Mouse (Mus musculus): Measurements from ENCODE around the gene Gm20431. TPM values are rescaled to one million over a fixed set of nuclear protein-coding genes. Genes with fewer than 3 reads are reported as not detected.
"Not testable (repeated sequence)": the region's sequence is repeated elsewhere in the genome, so short reads cannot be mapped to it uniquely, and the experiment has no call there.

The Gm20431 gene
- polyA plus RNA-seq, 1 experiment from 2014 or later, result 5.4 TPM

GRCm38 (mm10) chr2:167624368-167625075 lies 36.8 kb downstream of the Gm20431 start:
- no peak overlapping the region for H3K27ac ChIP-seq (ENCODE audit: low read depth, low read length)
- DNase-seq (ENCODE audit: low spot score), result no peak
- peaks cover 6% of the 10 kb centered on the region for H3K4me1 ChIP-seq (ENCODE audit: control insufficient read depth, insufficient read depth, low read length)
- WGBS, result 87% methylated on average over 5 of the region's 6 CpGs
- no peak overlapping the region for H3K4me2 ChIP-seq (ENCODE audit: low read length)
- 0 out of 2 replicates have a peak, but pooled peaks cover 6% of the 10 kb centered on the region for H3K36me3 ChIP-seq (ENCODE audit: control insufficient read depth, insufficient read depth, low read length)
- H3K27me3 ChIP-seq (replicated peaks; ENCODE audit: control insufficient read depth, insufficient read depth, low read length), result no peaks in the 10 kb centered on the region
- no peak overlapping the region for H3K9ac ChIP-seq (ENCODE audit: low read length)
- no peaks in the 10 kb centered on the region for H3K9me3 ChIP-seq (replicated peaks; ENCODE audit: control insufficient read depth, low read length)
- no peak overlapping the region for H3K4me3 ChIP-seq (ENCODE audit: low read depth, low read length)
- ATAC-seq, result no peak

- Histone ChIP-seq H3K4me3 (ENCODE audit: low read depth, low read length) (no peak overlapping the region), H3K27ac (ENCODE audit: low read depth, low read length) (no peak overlapping the region), H3K36me3 (ENCODE audit: control insufficient read depth, insufficient read depth, low read length) (0 out of 2 replicates have a peak, but pooled peaks cover 6% of the 10 kb centered on the region), H3K9me3 (replicated peaks; ENCODE audit: control insufficient read depth, low read length) (no peaks in the 10 kb centered on the region), H3K27me3 (replicated peaks; ENCODE audit: control insufficient read depth, insufficient read depth, low read length) (no peaks in the 10 kb centered on the region), H3K4me2 (ENCODE audit: low read length) (no peak overlapping the region), H3K9ac (ENCODE audit: low read length) (no peak overlapping the region), H3K4me1 (ENCODE audit: control insufficient read depth, insufficient read depth, low read length) (no peaks in the 10 kb centered on the region)
- WGBS, result 86% methylated on average over 5 of the region's 5 CpGs
- ATAC-seq, result no peak
- DNase-seq (ENCODE audit: low spot score), result no peak
These were observed 38.3 kb downstream of the Gm20431 start for GRCm38 (mm10) chr2:167622965-167623364.

DNA sequence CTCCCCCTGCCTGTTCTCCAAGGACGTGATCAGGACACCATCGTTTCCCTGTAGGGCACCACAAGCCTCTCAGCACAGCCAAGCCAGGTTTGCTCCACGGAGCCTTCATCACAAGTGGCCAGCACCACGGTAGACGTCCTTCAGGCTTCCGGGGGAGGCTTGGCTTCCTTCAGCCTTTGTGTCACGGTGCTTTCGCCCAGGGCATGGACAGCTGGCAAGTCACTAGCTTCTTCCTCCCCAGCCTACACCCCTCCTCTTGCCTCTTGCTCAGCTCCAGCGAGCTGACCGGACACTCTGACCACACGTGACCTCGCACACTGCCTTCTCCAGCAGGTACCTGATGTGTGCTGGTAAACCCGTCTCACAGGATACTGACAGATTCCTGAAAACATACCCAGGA lies 38.9 kb downstream of the Gm20431 start:
- Histone ChIP-seq H3K4me1 (ENCODE audit: control insufficient read depth, insufficient read depth, low read length) (no peaks in the 10 kb centered on the region), H3K36me3 (ENCODE audit: control insufficient read depth, insufficient read depth, low read length) (peaks cover 7% of the 10 kb centered on the region), H3K4me3 (ENCODE audit: low read depth, low read length) (no peak overlapping the region), H3K27me3 (replicated peaks; ENCODE audit: control insufficient read depth, insufficient read depth, low read length) (no peaks in the 10 kb centered on the region), H3K27ac (ENCODE audit: low read depth, low read length) (no peak overlapping the region), H3K9ac (ENCODE audit: low read length) (no peak overlapping the region), H3K4me2 (ENCODE audit: low read length) (no peak overlapping the region), H3K9me3 (replicated peaks; ENCODE audit: control insufficient read depth, low read length) (no peaks in the 10 kb centered on the region)
- WGBS, result 89% methylated on average over 13 of the region's 13 CpGs
- ATAC-seq (no peak), DNase-seq (ENCODE audit: low spot score) (no peak)

DNA sequence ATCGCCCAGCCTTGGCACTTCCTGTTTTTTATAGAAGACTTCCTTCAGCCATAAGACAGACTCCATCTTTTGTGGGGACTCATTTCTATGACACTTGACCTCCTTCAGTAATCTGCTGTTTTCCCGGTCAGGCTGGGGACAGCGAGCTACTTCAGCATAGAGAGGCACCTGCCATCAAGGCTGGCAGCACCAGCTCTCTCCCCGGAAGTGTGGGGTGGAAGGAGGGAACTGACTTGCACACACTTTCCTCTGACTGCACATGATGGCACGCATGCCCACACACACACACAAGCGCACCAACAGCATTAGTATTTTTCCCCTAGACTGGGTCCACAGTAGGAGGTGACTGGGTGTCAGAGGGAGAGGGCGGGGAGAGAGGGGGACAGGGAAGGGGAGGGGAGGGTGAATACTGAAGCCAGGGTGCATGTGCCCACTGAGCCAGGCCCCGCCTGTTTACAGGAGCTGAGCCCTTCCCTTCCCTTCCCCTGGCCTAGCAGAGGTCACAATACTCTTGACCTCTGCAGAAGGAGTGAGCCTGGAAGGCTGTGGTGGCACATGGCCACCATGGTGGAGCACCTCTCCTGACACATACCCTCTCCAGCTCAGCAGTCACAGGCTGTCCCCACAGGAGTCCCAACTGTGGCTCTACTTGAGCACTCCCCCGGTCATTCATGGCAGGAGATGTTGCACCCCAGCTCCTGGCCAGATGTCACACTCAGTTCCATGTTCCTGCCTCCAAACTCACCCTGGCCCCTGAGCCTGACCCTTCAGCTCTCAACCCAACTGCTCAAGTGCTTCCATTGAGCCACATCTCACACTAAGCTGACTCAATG lies 39.8 kb downstream of the Gm20431 start:
- no peaks in the 10 kb centered on the region for H3K9me3 ChIP-seq (replicated peaks; ENCODE audit: control insufficient read depth, low read length)
- H3K4me1 ChIP-seq (ENCODE audit: control insufficient read depth, insufficient read depth, low read length), result no peaks in the 10 kb centered on the region
- H3K36me3 ChIP-seq (ENCODE audit: control insufficient read depth, insufficient read depth, low read length), result peaks cover 16% of the 10 kb centered on the region
- no peak overlapping the region for H3K4me3 ChIP-seq (ENCODE audit: low read depth, low read length)
- no peak for ATAC-seq
- no peak overlapping the region for H3K27ac ChIP-seq (ENCODE audit: low read depth, low read length)
- no peak for DNase-seq (ENCODE audit: low spot score)
- H3K4me2 ChIP-seq (ENCODE audit: low read length), result no peak overlapping the region
- WGBS, result 84% methylated on average over 9 of the region's 9 CpGs
- H3K27me3 ChIP-seq (replicated peaks; ENCODE audit: control insufficient read depth, insufficient read depth, low read length), result no peaks in the 10 kb centered on the region
- H3K9ac ChIP-seq (ENCODE audit: low read length), result no peak overlapping the region

DNA sequence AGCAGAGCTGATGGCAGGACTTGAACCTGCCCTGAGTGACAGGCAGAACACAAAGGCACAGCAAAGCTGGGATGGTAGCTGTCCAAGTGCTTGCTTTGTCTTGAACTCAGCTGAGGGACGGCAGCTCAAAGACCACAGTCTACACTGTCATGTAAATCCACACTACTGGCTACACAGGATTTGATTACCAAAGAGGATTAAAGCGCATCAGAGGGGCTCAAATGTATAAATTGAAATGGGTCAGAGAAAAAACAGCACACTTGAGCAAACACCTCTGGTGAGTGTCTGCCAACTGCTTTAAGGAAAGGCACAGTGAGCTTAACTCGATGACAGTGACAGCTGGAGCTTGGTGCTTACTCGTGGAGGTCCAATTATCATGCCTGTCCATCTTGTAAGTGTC lies 43.8 kb downstream of the Gm20431 start:
- H3K9me3 ChIP-seq (replicated peaks; ENCODE audit: control insufficient read depth, low read length), result no peaks in the 10 kb centered on the region
- H3K4me3 ChIP-seq (ENCODE audit: low read depth, low read length), result no peak overlapping the region
- 73% methylated on average over 4 of the region's 4 CpGs for WGBS
- no peak overlapping the region for H3K27ac ChIP-seq (ENCODE audit: low read depth, low read length)
- H3K27me3 ChIP-seq (replicated peaks; ENCODE audit: control insufficient read depth, insufficient read depth, low read length), result no peaks in the 10 kb centered on the region
- DNase-seq (ENCODE audit: low spot score), result no peak
- H3K9ac ChIP-seq (ENCODE audit: low read length), result no peak overlapping the region
- peaks cover 48% of the 10 kb centered on the region for H3K36me3 ChIP-seq (ENCODE audit: control insufficient read depth, insufficient read depth, low read length)
- H3K4me2 ChIP-seq (ENCODE audit: low read length), result no peak overlapping the region
- H3K4me1 ChIP-seq (ENCODE audit: control insufficient read depth, insufficient read depth, low read length), result no peaks in the 10 kb centered on the region
- no peak for ATAC-seq

DNA sequence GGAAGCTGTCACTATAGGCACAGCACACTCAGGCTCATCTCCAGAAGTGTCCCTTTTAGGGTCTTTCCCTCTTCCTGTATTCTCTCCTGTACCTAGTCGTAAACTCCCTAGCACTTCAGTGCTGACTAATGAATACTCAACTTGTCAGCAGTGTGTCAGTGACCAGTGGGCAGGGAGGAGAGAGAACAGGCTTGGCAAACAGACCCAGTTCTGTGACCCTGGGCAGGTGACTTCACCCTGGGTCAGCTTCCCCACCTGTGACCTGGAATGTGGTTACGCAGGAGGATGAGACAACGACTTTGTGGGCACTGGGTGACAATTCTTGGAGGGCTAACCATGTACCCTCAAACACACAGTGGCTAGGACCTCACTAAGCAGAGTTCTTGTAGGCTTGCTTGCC lies 44.3 kb downstream of the Gm20431 start:
- H3K4me3 ChIP-seq (ENCODE audit: low read depth, low read length), result no peak overlapping the region
- H3K27me3 ChIP-seq (replicated peaks; ENCODE audit: control insufficient read depth, insufficient read depth, low read length), result no peaks in the 10 kb centered on the region
- no peak overlapping the region for H3K27ac ChIP-seq (ENCODE audit: low read depth, low read length)
- ATAC-seq (no peak), DNase-seq (ENCODE audit: low spot score) (no peak)
- no peaks in the 10 kb centered on the region for H3K9me3 ChIP-seq (replicated peaks; ENCODE audit: control insufficient read depth, low read length)
- H3K4me2 ChIP-seq (ENCODE audit: low read length), result no peak overlapping the region
- WGBS, result 96% methylated on average over 3 of the region's 3 CpGs
- peaks cover 52% of the 10 kb centered on the region for H3K36me3 ChIP-seq (ENCODE audit: control insufficient read depth, insufficient read depth, low read length)
- H3K9ac ChIP-seq (ENCODE audit: low read length), result no peak overlapping the region
- H3K4me1 ChIP-seq (ENCODE audit: control insufficient read depth, insufficient read depth, low read length), result no peaks in the 10 kb centered on the region

DNA sequence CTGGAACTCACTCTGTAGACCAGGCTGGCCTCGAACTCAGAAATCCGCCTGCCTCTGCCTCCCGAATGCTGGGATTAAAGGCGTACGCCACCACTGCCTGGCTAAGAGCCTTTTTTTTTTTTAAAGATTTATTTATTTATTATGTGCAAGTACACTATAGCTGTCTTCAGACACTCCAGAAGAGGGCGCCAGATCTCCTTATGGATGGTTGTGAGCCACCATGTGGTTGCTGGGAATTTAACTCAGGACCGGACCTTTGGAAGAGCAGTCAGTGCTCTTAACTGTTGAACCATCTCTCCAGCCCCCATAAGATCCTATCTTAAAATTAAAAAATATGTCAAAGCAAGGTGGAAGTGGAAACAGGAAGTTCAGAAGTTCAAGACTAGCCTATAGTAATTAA lies 48.0 kb downstream of the Gm20431 start:
- H3K27me3 ChIP-seq (replicated peaks; ENCODE audit: control insufficient read depth, insufficient read depth, low read length); H3K4me1 ChIP-seq (ENCODE audit: control insufficient read depth, insufficient read depth, low read length); ATAC-seq; H3K9ac ChIP-seq (ENCODE audit: low read length); H3K27ac ChIP-seq (ENCODE audit: low read depth, low read length); DNase-seq (ENCODE audit: low spot score); H3K4me3 ChIP-seq (ENCODE audit: low read depth, low read length); H3K9me3 ChIP-seq (replicated peaks; ENCODE audit: control insufficient read depth, low read length); H3K4me2 ChIP-seq (ENCODE audit: low read length): not testable (repeated sequence)
- H3K36me3 ChIP-seq (ENCODE audit: control insufficient read depth, insufficient read depth, low read length), result peaks cover 73% of the 10 kb centered on the region
- WGBS, result 93% methylated on average over 6 of the region's 7 CpGs

DNA sequence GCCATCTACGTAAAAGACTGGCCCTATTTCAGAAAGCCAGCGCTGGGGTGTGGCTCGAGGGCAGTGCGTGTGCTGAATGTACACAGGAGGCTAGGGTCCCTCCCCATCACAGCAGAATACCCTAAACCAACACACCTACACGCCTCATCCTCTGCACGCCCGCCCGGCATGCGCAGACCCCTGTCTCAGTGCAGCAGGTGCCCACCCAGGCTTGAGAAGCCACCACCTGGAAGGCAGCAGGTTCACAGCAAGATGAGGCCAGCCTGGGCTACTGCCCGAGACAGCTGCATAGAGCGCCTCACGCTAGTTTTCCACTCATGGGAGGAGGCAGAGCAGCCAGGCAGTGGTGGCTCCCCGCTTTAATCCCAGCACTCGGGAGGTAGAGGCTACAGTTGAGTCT lies 49.2 kb downstream of the Gm20431 start:
- no peaks in the 10 kb centered on the region for H3K27me3 ChIP-seq (replicated peaks; ENCODE audit: control insufficient read depth, insufficient read depth, low read length)
- H3K27ac ChIP-seq (ENCODE audit: low read depth, low read length), result no peak overlapping the region
- H3K4me1 ChIP-seq (ENCODE audit: control insufficient read depth, insufficient read depth, low read length), result no peaks in the 10 kb centered on the region
- no peak overlapping the region for H3K4me2 ChIP-seq (ENCODE audit: low read length)
- ATAC-seq (no peak), DNase-seq (ENCODE audit: low spot score) (no peak)
- 93% methylated on average over 14 of the region's 14 CpGs for WGBS
- H3K4me3 ChIP-seq (ENCODE audit: low read depth, low read length), result no peak overlapping the region
- H3K36me3 ChIP-seq (ENCODE audit: control insufficient read depth, insufficient read depth, low read length), result peaks cover 72% of the 10 kb centered on the region
- H3K9ac ChIP-seq (ENCODE audit: low read length), result no peak overlapping the region
- H3K9me3 ChIP-seq (replicated peaks; ENCODE audit: control insufficient read depth, low read length), result no peaks in the 10 kb centered on the region

- DNase-seq (ENCODE audit: low spot score), result no peak
- Histone ChIP-seq H3K27me3 (replicated peaks; ENCODE audit: control insufficient read depth, insufficient read depth, low read length) (no peaks in the 10 kb centered on the region), H3K9ac (ENCODE audit: low read length) (no peak overlapping the region), H3K9me3 (replicated peaks; ENCODE audit: control insufficient read depth, low read length) (no peaks in the 10 kb centered on the region), H3K27ac (ENCODE audit: low read depth, low read length) (no peak overlapping the region), H3K4me2 (ENCODE audit: low read length) (no peak overlapping the region), H3K4me3 (ENCODE audit: low read depth, low read length) (no peak overlapping the region), H3K4me1 (ENCODE audit: control insufficient read depth, insufficient read depth, low read length) (no peaks in the 10 kb centered on the region), H3K36me3 (ENCODE audit: control insufficient read depth, insufficient read depth, low read length) (peaks cover 71% of the 10 kb centered on the region)
- no peak for ATAC-seq
- WGBS, result 91% methylated on average over 10 of the region's 10 CpGs
These were observed 50.0 kb downstream of the Gm20431 start for GRCm38 (mm10) chr2:167611287-167611686.

Measured in forebrain, embryonic 14.5 days (tissue).